Mouse (Mus musculus): ENCODE measurements around the gene Lin28a. TPM values are rescaled to one million over a fixed set of nuclear protein-coding genes. Genes with fewer than 3 reads are reported as not detected.

Lin28a gene
- total and polyA plus RNA-seq, 3 experiments: 0.11 TPM; not detected in 2

DNA sequence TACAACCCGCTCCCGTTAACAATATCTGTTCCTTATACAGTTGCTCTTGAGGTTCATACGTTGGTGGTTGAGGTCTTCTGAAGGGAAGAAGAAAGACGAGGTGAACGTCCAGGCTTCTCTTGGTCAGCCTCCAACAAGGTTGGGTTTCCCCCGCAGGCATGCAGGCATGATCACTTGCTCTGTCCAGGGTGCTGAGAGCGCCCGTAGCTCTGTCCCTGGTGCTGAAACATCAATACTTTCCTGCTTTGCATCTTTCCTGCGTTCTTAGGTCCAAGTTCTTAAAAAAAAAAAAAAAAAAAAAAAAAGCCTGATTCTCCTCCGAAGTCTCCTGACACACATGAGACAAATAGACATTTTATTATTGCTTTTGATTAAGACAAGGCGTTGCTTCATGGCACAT lies 2.0 kb upstream of the Lin28a start:
- Histone ChIP-seq H3K4me3 (ENCODE audit: low read depth, low read length) (no peak overlapping the region), H3K9me3 (replicated peaks) (peaks cover 13% of the 10 kb centered on the region), H3K4me1 (ENCODE audit: insufficient read depth, low read depth, low read length) (no peaks in the 10 kb centered on the region), H3K27me3 (ENCODE audit: insufficient read depth, low read length) (peaks cover 32% of the 10 kb centered on the region), H3K36me3 (replicated peaks) (no peaks in the 10 kb centered on the region)
- TF ChIP-seq TAL1 (conservative IDR thresholded peaks at IDR 0.05; ENCODE audit: low read depth, low read length): no peak
- no peak for ATAC-seq (ENCODE audit: extremely low read depth, insufficient number of reproducible peaks, low FRiP score, poor library complexity, severe bottlenecking)
- peak; percentile 23 for DNase-seq (ENCODE audit: low spot score)

DNA sequence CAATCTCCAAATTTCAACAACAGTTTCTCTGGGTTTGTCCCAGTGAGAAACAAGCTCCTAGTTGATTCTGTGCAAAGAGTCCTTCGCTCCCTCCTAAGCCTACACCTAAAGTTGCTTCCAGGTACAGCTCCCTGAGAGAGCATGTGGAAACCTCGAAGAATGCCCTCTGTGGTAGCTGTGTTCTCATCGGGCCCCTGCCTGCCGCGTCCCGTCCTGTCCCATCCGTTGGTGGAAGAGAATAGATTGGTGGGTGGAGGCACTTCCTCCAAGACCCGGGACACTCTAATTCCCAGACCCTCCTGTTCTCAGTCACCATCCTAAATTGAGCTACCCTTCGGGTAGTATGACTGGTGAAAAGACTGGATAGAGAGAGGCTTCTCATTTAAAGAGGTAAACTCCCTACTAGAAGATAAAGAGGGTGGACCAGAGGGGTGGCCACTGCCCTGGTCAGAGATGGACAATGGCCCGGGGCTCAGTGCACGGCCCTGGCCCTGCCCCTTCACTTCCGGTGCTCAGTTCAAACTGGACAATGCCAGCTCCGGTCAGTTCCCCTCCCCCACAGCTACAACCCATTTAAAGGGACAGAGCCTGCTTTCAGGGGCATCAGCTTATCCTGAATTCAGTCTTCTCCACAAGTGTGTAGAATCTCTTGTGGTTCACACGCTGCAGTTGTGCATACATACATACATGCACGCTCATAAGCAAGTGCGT lies 1.2 kb upstream of the Lin28a start:
- peaks cover 13% of the 10 kb centered on the region for H3K9me3 ChIP-seq (replicated peaks)
- no peak for TF ChIP-seq TAL1 (conservative IDR thresholded peaks at IDR 0.05; ENCODE audit: low read depth, low read length)
- no peak for TF ChIP-seq POLR2AphosphoS5 (IDR thresholded peaks at IDR 0.05; ENCODE audit: insufficient replicate concordance, low read depth, low read length)
- no peak for TF ChIP-seq CTCF (IDR thresholded peaks at IDR 0.05; ENCODE audit: low read depth, low read length)
- TF ChIP-seq GATA1 (IDR thresholded peaks at IDR 0.05; ENCODE audit: borderline replicate concordance, low read length): no peak
- TF ChIP-seq GATA2 (IDR thresholded peaks at IDR 0.05; ENCODE audit: borderline replicate concordance, low read depth, low read length): no peak
- peaks cover 36% of the 10 kb centered on the region for H3K27me3 ChIP-seq (ENCODE audit: insufficient read depth, low read length)
- no peak for ATAC-seq (ENCODE audit: extremely low read depth, insufficient number of reproducible peaks, low FRiP score, poor library complexity, severe bottlenecking)
- no peaks in the 10 kb centered on the region for H3K4me1 ChIP-seq (ENCODE audit: insufficient read depth, low read depth, low read length)
- no peak for DNase-seq (ENCODE audit: low spot score)
- H3K36me3 ChIP-seq (replicated peaks): no peaks in the 10 kb centered on the region
- H3K4me3 ChIP-seq (ENCODE audit: low read depth, low read length): no peak overlapping the region

- no peak for ATAC-seq (ENCODE audit: extremely low read depth, insufficient number of reproducible peaks, low FRiP score, poor library complexity, severe bottlenecking)
- Histone ChIP-seq H3K27me3 (ENCODE audit: insufficient read depth, low read length) (peaks cover 37% of the 10 kb centered on the region), H3K36me3 (replicated peaks) (no peaks in the 10 kb centered on the region), H3K4me3 (ENCODE audit: low read depth, low read length) (no peak overlapping the region), H3K9me3 (replicated peaks) (peaks cover 13% of the 10 kb centered on the region), H3K4me1 (ENCODE audit: insufficient read depth, low read depth, low read length) (no peaks in the 10 kb centered on the region)
- TF ChIP-seq GATA1 (IDR thresholded peaks at IDR 0.05; ENCODE audit: borderline replicate concordance, low read length) (no peak), GATA2 (IDR thresholded peaks at IDR 0.05; ENCODE audit: borderline replicate concordance, low read depth, low read length) (no peak), TAL1 (conservative IDR thresholded peaks at IDR 0.05; ENCODE audit: low read depth, low read length) (no peak), POLR2AphosphoS5 (IDR thresholded peaks at IDR 0.05; ENCODE audit: insufficient replicate concordance, low read depth, low read length) (no peak)
- no peak for DNase-seq (ENCODE audit: low spot score)
Measured at GRCm38 (mm10) chr4:134019210-134019609, 569 bp upstream of the Lin28a start.

- no peak overlapping the region for H3K4me3 ChIP-seq (ENCODE audit: low read depth, low read length)
Measured at GRCm38 (mm10) chr4:134018038-134018778, 433 bp downstream of the Lin28a start.

GRCm38 (mm10) chr4:134017201-134017865 lies 1.3 kb downstream of the Lin28a start:
- ATAC-seq (ENCODE audit: extremely low read depth, insufficient number of reproducible peaks, low FRiP score, poor library complexity, severe bottlenecking) (no peak), DNase-seq (ENCODE audit: low spot score) (no peak)
- H3K4me1 ChIP-seq (ENCODE audit: insufficient read depth, low read depth, low read length): no peaks in the 10 kb centered on the region
- no peak for TF ChIP-seq GATA1 (IDR thresholded peaks at IDR 0.05; ENCODE audit: borderline replicate concordance, low read length)
- H3K9me3 ChIP-seq (replicated peaks): peaks cover 13% of the 10 kb centered on the region
- peaks cover 43% of the 10 kb centered on the region for H3K27me3 ChIP-seq (ENCODE audit: insufficient read depth, low read length)
- no peak overlapping the region for H3K4me3 ChIP-seq (ENCODE audit: low read depth, low read length)
- H3K36me3 ChIP-seq (replicated peaks): no peaks in the 10 kb centered on the region

More at GRCm38 (mm10) chr4:134018038-134018778, 433 bp downstream of the Lin28a start:
- Histone ChIP-seq H3K27me3 (ENCODE audit: insufficient read depth, low read length) (peaks cover 38% of the 10 kb centered on the region), H3K4me1 (ENCODE audit: insufficient read depth, low read depth, low read length) (no peaks in the 10 kb centered on the region), H3K9me3 (replicated peaks) (peaks cover 13% of the 10 kb centered on the region), H3K36me3 (replicated peaks) (no peaks in the 10 kb centered on the region)
- DNase-seq (ENCODE audit: low spot score): no peak
- no peak for ATAC-seq (ENCODE audit: extremely low read depth, insufficient number of reproducible peaks, low FRiP score, poor library complexity, severe bottlenecking)
- TF ChIP-seq POLR2AphosphoS5 (IDR thresholded peaks at IDR 0.05; ENCODE audit: insufficient replicate concordance, low read depth, low read length) (no peak), TAL1 (conservative IDR thresholded peaks at IDR 0.05; ENCODE audit: low read depth, low read length) (no peak), CTCF (IDR thresholded peaks at IDR 0.05; ENCODE audit: low read depth, low read length) (no peak), GATA1 (IDR thresholded peaks at IDR 0.05; ENCODE audit: borderline replicate concordance, low read length) (no peak), GATA2 (IDR thresholded peaks at IDR 0.05; ENCODE audit: borderline replicate concordance, low read depth, low read length) (no peak)

DNA sequence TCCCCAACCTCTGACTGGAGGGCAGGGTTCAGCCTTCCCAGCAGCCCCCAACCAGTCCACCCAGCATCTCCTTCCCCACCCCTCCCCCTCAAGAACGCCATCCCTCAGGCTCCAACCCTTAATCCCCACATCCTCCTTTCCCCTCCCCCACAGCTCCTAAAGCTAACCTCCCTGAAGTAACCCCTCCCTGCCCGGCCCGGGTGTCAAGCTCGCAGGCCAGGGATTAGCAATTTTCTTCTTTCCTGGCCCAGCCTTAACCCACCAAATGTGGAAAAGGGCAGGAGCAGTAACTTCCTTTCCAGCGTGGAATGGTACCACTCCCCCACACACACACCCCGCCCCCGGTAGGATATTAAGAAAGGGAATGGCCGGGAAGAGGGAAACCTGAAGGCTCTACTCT lies 1.9 kb downstream of the Lin28a start:
- TF ChIP-seq POLR2AphosphoS5 (IDR thresholded peaks at IDR 0.05; ENCODE audit: insufficient replicate concordance, low read depth, low read length) (no peak), GATA1 (IDR thresholded peaks at IDR 0.05; ENCODE audit: borderline replicate concordance, low read length) (no peak), TAL1 (conservative IDR thresholded peaks at IDR 0.05; ENCODE audit: low read depth, low read length) (no peak), CTCF (IDR thresholded peaks at IDR 0.05; ENCODE audit: low read depth, low read length) (no peak), GATA2 (IDR thresholded peaks at IDR 0.05; ENCODE audit: borderline replicate concordance, low read depth, low read length) (no peak)
- Histone ChIP-seq H3K4me1 (ENCODE audit: insufficient read depth, low read depth, low read length) (no peaks in the 10 kb centered on the region), H3K36me3 (replicated peaks) (no peaks in the 10 kb centered on the region), H3K9me3 (replicated peaks) (peaks cover 13% of the 10 kb centered on the region), H3K4me3 (ENCODE audit: low read depth, low read length) (no peak overlapping the region), H3K27me3 (ENCODE audit: insufficient read depth, low read length) (peaks cover 46% of the 10 kb centered on the region)
- DNase-seq (ENCODE audit: low spot score): no peak
- ATAC-seq (ENCODE audit: extremely low read depth, insufficient number of reproducible peaks, low FRiP score, poor library complexity, severe bottlenecking): no peak
